Mouse (Mus musculus) limb, embryonic 15.5 days (tissue): ENCODE measurements around the gene Rpl10a. TPM values are rescaled to one million over a fixed set of nuclear protein-coding genes. Genes with fewer than 3 reads are reported as not detected.

ENCODE experiments used
- ATAC-seq: fragments of 200-750 bp; cut with Nextera tagmentation; 2 replicates; pipeline ENCODE4 v1.8.0; 2017; ENCODE audit warnings: low read depth, moderate TSS enrichment; ENCODE audit not compliant: insufficient number of reproducible peaks, low FRiP score, low TSS enrichment
- H3K27ac ChIP-seq: fragments of 300-500 bp; sonication (generic); 2 replicates; pipeline ENCODE4 v1.5.1; 2015; ENCODE audit warnings: moderate library complexity, mild to moderate bottlenecking, inconsistent platforms
- H3K27me3 ChIP-seq: fragments of 300-500 bp; sonication (generic); 2 replicates; pipeline ENCODE4 v1.6.1; 2015; ENCODE audit warnings: inconsistent platforms
- H3K36me3 ChIP-seq: fragments of 300-500 bp; sonication (generic); 2 replicates; pipeline ENCODE4 v1.6.1; 2015; ENCODE audit warnings: inconsistent platforms
- H3K4me1 ChIP-seq: fragments of 300-500 bp; sonication (generic); 2 replicates; pipeline ENCODE4 v1.6.1; 2015; ENCODE audit warnings: inconsistent platforms
- H3K4me2 ChIP-seq: fragments of 300-500 bp; sonication (generic); 2 replicates; pipeline ENCODE4 v1.6.1; 2015; ENCODE audit warnings: mild to moderate bottlenecking, inconsistent platforms
- H3K4me3 ChIP-seq: fragments of 300-500 bp; sonication (generic); 2 replicates; pipeline ENCODE4 v1.5.1; 2015; ENCODE audit warnings: mild to moderate bottlenecking, inconsistent platforms
- H3K9ac ChIP-seq: fragments of 300-500 bp; sonication (generic); 2 replicates; pipeline ENCODE4 v1.6.1; 2015; ENCODE audit warnings: inconsistent platforms
- H3K9me3 ChIP-seq: fragments of 300-500 bp; sonication (generic); 2 replicates; pipeline ENCODE4 v1.6.1; 2016; ENCODE audit warnings: inconsistent platforms
- WGBS: fragments of 180-500 bp; shearing (Covaris S2); methylation state at CpG from one replicate; pipeline ENCODE4 v1.1.7; 2015; 5-methylcytosine and 5-hydroxymethylcytosine counted together
- polyA plus RNA-seq: library from polyadenylated mRNA; unstranded; fragments of >200 nt; fragmentation: Nextera tagmentation; extraction: Ambion mirVana; gene quantifications from 2 replicates; pipeline ENCODE4 v1.2.1, GENCODE M21; 2015

Rpl10a gene
- polyA plus RNA-seq, 1 experiment from 2014 or later: 665 TPM

GRCm38 (mm10) chr17:28337547-28337946, 9.3 kb downstream of the Rpl10a start:
- no peak for ATAC-seq
- peaks cover 73% of the 10 kb centered on the region for H3K36me3 ChIP-seq
- 88% methylated on average over 7 of the region's 7 CpGs for WGBS
- no peak overlapping the region for H3K4me3 ChIP-seq
- H3K9ac ChIP-seq: no peak overlapping the region
- H3K9me3 ChIP-seq: no peaks in the 10 kb centered on the region
- H3K27ac ChIP-seq: no peak overlapping the region
- H3K27me3 ChIP-seq: no peaks in the 10 kb centered on the region
- no peak overlapping the region for H3K4me2 ChIP-seq
- H3K4me1 ChIP-seq: peaks cover 54% of the 10 kb centered on the region

GRCm38 (mm10) chr17:28340578-28340977, 12.3 kb downstream of the Rpl10a start:
- Histone ChIP-seq H3K4me1 (peaks cover 65% of the 10 kb centered on the region), H3K4me3 (peak overlapping the region; percentile 27; the same call in 1 of the 2 replicates), H3K27me3 (no peaks in the 10 kb centered on the region), H3K27ac (peak overlapping the region; percentile 81), H3K9ac (0 out of 2 replicates have a peak overlapping the region, but pooled peaks have one; percentile 15), H3K36me3 (peaks cover 46% of the 10 kb centered on the region), H3K4me2 (peak overlapping the region; percentile 51), H3K9me3 (no peaks in the 10 kb centered on the region)
- no peak for ATAC-seq
- 47% methylated on average over 7 of the region's 7 CpGs for WGBS

- Histone ChIP-seq H3K4me2 (peak overlapping the region; percentile 51), H3K9me3 (no peaks in the 10 kb centered on the region), H3K27ac (peak overlapping the region; percentile 81), H3K27me3 (no peaks in the 10 kb centered on the region), H3K4me1 (peaks cover 70% of the 10 kb centered on the region), H3K36me3 (peaks cover 41% of the 10 kb centered on the region), H3K9ac (0 out of 2 replicates have a peak overlapping the region, but pooled peaks have one; percentile 15), H3K4me3 (peak overlapping the region; percentile 27)
- WGBS: 5% methylated on average over 26 of the region's 26 CpGs
- ATAC-seq: peak; percentile 73
Measured at GRCm38 (mm10) chr17:28341091-28341490, 12.8 kb downstream of the Rpl10a start.

GRCm38 (mm10) chr17:28344050-28344607, 15.9 kb downstream of the Rpl10a start:
- Histone ChIP-seq H3K9me3 (no peaks in the 10 kb centered on the region), H3K4me2 (no peak overlapping the region; the same call in 1 of the 2 replicates)

GRCm38 (mm10) chr17:28344670-28345069, 16.4 kb downstream of the Rpl10a start:
- no peak overlapping the region for H3K9ac ChIP-seq
- ATAC-seq: no peak
- peaks cover 8% of the 10 kb centered on the region for H3K36me3 ChIP-seq
- peak overlapping the region; percentile 81 for H3K27ac ChIP-seq
- H3K9me3 ChIP-seq: no peaks in the 10 kb centered on the region
- H3K4me3 ChIP-seq: no peak overlapping the region
- no peaks in the 10 kb centered on the region for H3K27me3 ChIP-seq
- WGBS: 50% methylated on average over 3 of the region's 3 CpGs
- peaks cover 94% of the 10 kb centered on the region for H3K4me1 ChIP-seq
- H3K4me2 ChIP-seq: peak overlapping the region; percentile 43

More at GRCm38 (mm10) chr17:28344050-28344607, 15.9 kb downstream of the Rpl10a start:
- no peak for ATAC-seq
- Histone ChIP-seq H3K27me3 (no peaks in the 10 kb centered on the region), H3K9ac (no peak overlapping the region), H3K4me1 (peaks cover 92% of the 10 kb centered on the region), H3K4me3 (no peak overlapping the region), H3K27ac (peak overlapping the region; percentile 81), H3K36me3 (peaks cover 14% of the 10 kb centered on the region)
- 18% methylated on average over 4 of the region's 4 CpGs for WGBS

GRCm38 (mm10) chr17:28345271-28345721, 17.0 kb downstream of the Rpl10a start:
- Histone ChIP-seq H3K9me3 (no peaks in the 10 kb centered on the region), H3K36me3 (peaks cover 2% of the 10 kb centered on the region; the same call in 1 of the 2 replicates), H3K4me2 (peak overlapping the region; percentile 43), H3K9ac (no peak overlapping the region), H3K27me3 (no peaks in the 10 kb centered on the region), H3K27ac (peak overlapping the region; percentile 81), H3K4me3 (peak overlapping the region; percentile 12), H3K4me1 (peaks cover 90% of the 10 kb centered on the region)
- ATAC-seq: no peak
- 12% methylated on average over 8 of the region's 8 CpGs for WGBS

GRCm38 (mm10) chr17:28345882-28346281, 17.6 kb downstream of the Rpl10a start:
- H3K27ac ChIP-seq: peak overlapping the region; percentile 81
- H3K9me3 ChIP-seq: no peaks in the 10 kb centered on the region
- peaks cover 84% of the 10 kb centered on the region for H3K4me1 ChIP-seq
- H3K27me3 ChIP-seq: no peaks in the 10 kb centered on the region
- no peaks in the 10 kb centered on the region for H3K36me3 ChIP-seq
- peak; percentile 9; the same call in 1 of the 2 replicates for ATAC-seq
- H3K4me2 ChIP-seq: peak overlapping the region; percentile 43
- peak overlapping the region; percentile 12 for H3K4me3 ChIP-seq
- H3K9ac ChIP-seq: 0 out of 2 replicates have a peak overlapping the region, but pooled peaks have one; percentile 8
- WGBS: under 1% methylated on average over 10 of the region's 10 CpGs

GRCm38 (mm10) chr17:28347327-28347726, 19.1 kb downstream of the Rpl10a start:
- Histone ChIP-seq H3K36me3 (no peaks in the 10 kb centered on the region), H3K9ac (no peak overlapping the region), H3K27ac (peak overlapping the region; percentile 60), H3K4me1 (peaks cover 81% of the 10 kb centered on the region), H3K4me3 (no peak overlapping the region), H3K4me2 (peak overlapping the region; percentile 67; the same call in 1 of the 2 replicates), H3K27me3 (no peaks in the 10 kb centered on the region), H3K9me3 (no peaks in the 10 kb centered on the region)
- ATAC-seq: no peak
- WGBS: 75% methylated on average over 10 of the region's 10 CpGs

- WGBS: 28% methylated on average over 6 of the region's 6 CpGs
Measured at GRCm38 (mm10) chr17:28348211-28348610, 19.9 kb downstream of the Rpl10a start.

GRCm38 (mm10) chr17:28349264-28349880, 21.1 kb downstream of the Rpl10a start:
- Histone ChIP-seq H3K4me2 (peak overlapping the region; percentile 67), H3K9me3 (no peaks in the 10 kb centered on the region), H3K9ac (peak overlapping the region; percentile 88), H3K4me1 (peaks cover 63% of the 10 kb centered on the region), H3K4me3 (peak overlapping the region; percentile 88), H3K36me3 (no peaks in the 10 kb centered on the region), H3K27ac (peak overlapping the region; percentile 99), H3K27me3 (no peaks in the 10 kb centered on the region)
- ATAC-seq: no peak
- 7% methylated on average over 11 of the region's 13 CpGs for whole genome bisulfite sequencing

More at GRCm38 (mm10) chr17:28348211-28348610, 19.9 kb downstream of the Rpl10a start:
- peak overlapping the region; percentile 67 for H3K4me2 ChIP-seq
- no peaks in the 10 kb centered on the region for H3K36me3 ChIP-seq
- no peaks in the 10 kb centered on the region for H3K27me3 ChIP-seq
- no peak for ATAC-seq
- peak overlapping the region; percentile 35 for H3K9ac ChIP-seq
- H3K27ac ChIP-seq: peak overlapping the region; percentile 99
- peak overlapping the region; percentile 88 for H3K4me3 ChIP-seq
- no peaks in the 10 kb centered on the region for H3K9me3 ChIP-seq
- peaks cover 72% of the 10 kb centered on the region for H3K4me1 ChIP-seq

GRCm38 (mm10) chr17:28349901-28350465, 21.7 kb downstream of the Rpl10a start:
- Histone ChIP-seq H3K4me3 (peak overlapping the region; percentile 88), H3K4me2 (peak overlapping the region; percentile 67), H3K4me1 (peaks cover 57% of the 10 kb centered on the region), H3K9ac (peak overlapping the region; percentile 88), H3K27me3 (no peaks in the 10 kb centered on the region), H3K27ac (peak overlapping the region; percentile 99), H3K36me3 (no peaks in the 10 kb centered on the region), H3K9me3 (no peaks in the 10 kb centered on the region)
- WGBS: under 1% methylated on average over 40 of the region's 54 CpGs
- ATAC-seq: no peak
